Mouse (Mus musculus) erythroid progenitor cell, adult 5-6 weeks (primary cell): ENCODE measurements around the gene Rtn4. TPM values are rescaled to one million over a fixed set of nuclear protein-coding genes. Genes with fewer than 3 reads are reported as not detected.
A peak's percentile ranks its signal among the peaks of the same experiment; 100 is the strongest.
"Not testable (repeated sequence)": the region's sequence is repeated elsewhere in the genome, so short reads cannot be mapped to it uniquely, and the experiment has no call there.

Experiments used
- ATAC-seq: replicated peaks from 2 replicates; pipeline ENCODE4 v1.8.0; 2016; ENCODE audit warnings: moderate number of reproducible peaks, mild to moderate bottlenecking, moderate TSS enrichment, inconsistent platforms; ENCODE audit not compliant: poor library complexity, low FRiP score, severe bottlenecking
- total RNA-seq, 2 experiments: library from RNA; stranded (forward) in 1 of 2; stranded (reverse) in 1 of 2; fragments of 150-400 nt in 1 of 2; fragments of 186-747, 209-891 nt in 1 of 2; gene quantifications; 2 replicates each; pipeline versions ENCODE4 v1.2.3 to v1.2.4; 2015 to 2017; ENCODE audit warnings: low replicate concordance in 2 of 2

Rtn4 gene
- 48.3 and 50.7 TPM in 2 replicates for total RNA-seq (2015; ENCODE audit: low replicate concordance)
- total RNA-seq (2017; ENCODE audit: low replicate concordance), result 46.8 and 64.0 TPM in 2 replicates

DNA sequence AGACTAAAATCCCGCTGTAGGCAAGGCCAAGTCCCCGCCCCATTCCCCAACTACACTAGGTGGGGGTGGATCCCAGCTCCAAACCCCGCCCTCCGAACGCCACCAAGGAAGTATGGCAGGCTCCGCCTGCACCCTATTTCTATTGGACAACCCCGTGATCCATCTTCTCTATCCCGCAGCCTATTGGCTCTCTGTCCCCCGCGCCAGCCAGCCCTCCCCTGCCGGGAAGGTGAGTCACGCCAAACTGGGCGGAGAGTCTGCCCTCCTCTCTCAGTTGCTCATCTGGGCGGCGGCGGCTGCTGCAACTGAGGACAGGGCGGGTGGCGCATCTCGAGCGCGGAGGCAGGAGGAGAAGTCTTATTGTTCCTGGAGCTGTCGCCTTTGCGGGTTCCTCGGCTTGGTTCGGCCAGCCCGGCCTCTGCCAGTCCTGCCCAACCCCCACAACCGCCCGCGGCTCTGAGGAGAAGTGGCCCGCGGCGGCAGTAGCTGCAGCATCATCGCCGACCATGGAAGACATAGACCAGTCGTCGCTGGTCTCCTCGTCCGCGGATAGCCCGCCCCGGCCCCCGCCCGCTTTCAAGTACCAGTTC is at the start of gene Rtn4:
Gene Rtn4, plus strand, starts transcription at position 265 of the 590 bp plus-strand sequence.
- peak; percentile 93 for ATAC-seq

DNA sequence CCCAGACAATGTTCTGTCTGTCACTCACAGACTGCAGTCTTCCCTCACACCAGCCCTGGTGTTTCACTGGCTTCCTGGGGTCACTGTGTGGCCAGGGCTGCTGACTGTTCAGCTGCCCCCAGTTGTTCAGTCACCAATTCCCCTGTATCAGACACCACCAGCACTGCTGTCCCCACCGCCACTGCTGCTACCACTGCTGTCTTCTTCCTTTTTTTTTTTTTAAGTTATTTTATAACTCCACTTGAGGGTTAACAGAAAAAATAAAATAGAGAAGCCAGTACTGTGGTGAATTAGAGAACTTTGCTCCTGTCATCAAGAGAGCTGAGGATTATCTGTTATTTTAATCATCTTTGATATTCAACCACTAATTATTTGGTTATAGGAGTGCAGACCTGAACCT is 48.3 kb upstream of the Rtn4 start:
- ATAC-seq, result no peak

DNA sequence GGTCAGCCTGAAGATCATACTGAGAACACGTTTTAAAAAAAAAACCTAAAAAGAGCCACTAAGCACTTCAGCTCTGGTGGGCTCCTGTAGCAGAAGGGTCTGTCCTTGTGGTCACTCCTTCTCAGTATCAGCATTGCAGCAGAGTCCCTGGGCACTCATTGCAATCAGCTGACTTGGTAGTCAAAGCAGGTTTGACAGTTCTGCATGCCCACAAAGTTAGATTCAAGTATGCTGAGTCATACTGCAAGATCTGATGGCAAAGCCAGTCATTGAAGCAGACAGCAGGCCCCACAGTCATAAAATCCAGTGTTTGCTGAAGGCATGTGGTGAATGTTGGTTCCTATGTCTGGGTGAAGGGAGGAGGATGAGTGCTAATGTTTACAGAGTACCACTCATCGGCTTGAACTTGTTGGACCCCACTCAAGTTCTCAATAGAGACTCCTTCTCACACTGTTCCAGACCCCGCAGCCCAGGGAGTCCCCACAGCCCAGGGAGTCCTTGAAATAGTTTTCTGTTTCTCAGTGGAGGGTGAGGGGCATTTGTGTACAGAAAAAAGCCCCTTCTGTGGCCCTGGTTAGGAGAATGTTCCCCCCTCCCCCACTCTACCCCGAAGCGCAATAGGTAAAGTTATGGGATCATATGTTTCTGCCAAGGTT is 47.2 kb upstream of the Rtn4 start:
- peak; percentile 73 for ATAC-seq

DNA sequence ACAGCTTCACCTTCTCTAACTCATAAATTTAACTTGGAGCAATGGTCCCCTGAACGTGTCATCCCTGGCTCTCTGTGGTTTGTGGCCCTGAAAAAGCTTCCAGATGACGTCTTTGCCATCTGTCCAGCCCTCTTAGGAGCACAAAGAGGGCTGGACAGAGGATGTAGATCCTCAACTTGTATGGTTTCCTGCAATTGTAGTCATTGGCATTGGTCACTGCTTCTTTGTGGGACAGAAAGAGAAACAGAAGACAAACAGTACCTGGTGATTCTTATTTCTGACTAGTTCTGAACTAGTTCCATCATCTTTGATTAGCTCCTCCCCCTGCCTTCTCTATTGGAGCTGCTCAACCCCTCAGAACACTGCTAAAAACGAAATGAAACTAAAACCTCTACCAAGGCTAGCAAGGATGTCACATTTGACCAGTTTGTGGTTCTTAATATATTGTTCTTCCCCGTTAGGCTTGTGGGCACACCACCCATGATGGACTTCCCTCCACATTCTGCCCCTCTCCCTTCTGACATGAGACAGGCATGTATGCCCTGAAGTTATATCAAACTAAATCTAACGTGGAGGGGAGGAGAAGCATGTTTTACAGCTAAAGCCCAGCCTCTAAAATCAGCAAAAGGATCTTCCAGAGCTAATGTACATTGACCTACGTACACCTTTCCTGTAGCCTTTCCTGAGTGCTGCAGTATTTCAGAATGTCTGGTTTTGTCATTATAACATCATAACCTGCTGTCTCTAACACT is 45.0 kb upstream of the Rtn4 start:
- ATAC-seq, result peak; percentile 64

DNA sequence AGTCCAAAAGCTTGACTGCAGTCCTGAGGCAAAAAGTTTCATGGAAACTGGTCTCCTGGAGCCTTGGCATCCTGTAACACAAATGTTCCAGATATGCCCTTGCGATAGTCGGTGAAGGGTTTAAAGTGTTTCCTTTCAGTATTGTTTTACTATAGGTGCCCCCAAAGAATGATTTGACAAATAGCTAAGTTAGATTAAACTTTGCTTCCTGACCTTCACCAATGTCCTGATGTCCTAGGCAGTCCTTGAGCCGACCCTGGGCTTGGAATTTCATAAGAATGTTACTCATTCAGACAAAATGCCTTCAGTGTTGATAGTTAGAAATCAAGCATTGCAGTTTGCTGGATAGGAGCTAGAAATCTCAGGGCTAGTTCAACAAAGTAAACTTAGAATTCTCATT is 37.4 kb upstream of the Rtn4 start:
- ATAC-seq, result not testable (repeated sequence)

DNA sequence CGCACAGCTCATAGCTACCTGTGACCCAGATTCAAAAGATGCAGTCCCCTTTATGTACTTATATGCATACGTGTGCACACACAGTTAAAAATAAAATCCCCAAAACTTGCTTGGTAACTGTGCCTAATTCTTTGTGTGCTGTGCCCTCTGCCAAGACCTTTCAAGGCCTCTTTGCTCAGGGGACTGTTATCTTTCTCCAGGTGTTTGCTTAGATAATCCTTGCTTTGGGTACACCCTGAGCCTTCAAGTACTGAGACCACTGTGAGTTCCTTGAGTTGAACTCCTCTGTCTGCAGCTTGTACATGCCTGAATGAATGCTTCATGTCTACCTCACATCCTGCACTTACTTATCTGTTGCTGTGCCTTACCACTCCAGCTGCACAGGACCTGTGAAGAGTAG is 32.0 kb upstream of the Rtn4 start:
- peak; percentile 82 for ATAC-seq

DNA sequence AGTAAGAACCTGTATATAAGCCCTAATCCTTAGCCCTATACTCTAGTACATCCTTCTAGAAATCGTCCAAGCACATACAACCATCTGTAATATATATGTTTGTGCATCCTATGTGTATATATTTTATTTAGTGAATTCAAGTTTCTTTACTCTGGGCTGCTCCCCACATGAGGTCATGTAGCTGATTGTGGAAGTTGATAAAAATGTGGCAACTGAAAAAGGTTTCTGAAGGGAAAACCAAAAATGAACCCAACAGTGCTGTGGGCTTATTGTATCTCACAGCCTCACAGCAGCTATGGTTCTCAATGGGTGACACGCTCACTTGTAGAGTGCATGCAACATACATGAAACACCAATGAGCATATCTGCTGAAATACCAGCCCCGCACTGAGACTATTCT is 25.1 kb upstream of the Rtn4 start:
- no peak for ATAC-seq

DNA sequence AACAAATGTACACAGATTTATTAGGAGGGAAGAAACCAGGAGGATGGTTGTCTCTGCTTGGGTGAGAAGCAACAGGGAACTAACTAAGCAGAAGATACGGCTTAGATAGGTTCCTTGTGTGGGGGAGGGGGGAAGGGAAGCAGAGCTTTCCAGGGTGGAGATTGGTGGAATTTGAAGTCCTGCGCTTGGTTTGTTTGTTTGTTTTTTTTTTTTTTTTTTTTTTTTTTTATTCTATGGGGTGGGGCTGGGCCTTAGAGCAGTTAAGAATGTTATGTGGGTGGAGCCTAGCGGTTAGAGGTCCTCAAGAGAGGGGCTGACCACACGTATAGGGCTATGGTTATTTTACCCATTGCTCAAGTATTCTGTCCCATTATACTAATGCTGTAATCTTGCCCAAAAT is 23.0 kb upstream of the Rtn4 start:
- no peak for ATAC-seq

DNA sequence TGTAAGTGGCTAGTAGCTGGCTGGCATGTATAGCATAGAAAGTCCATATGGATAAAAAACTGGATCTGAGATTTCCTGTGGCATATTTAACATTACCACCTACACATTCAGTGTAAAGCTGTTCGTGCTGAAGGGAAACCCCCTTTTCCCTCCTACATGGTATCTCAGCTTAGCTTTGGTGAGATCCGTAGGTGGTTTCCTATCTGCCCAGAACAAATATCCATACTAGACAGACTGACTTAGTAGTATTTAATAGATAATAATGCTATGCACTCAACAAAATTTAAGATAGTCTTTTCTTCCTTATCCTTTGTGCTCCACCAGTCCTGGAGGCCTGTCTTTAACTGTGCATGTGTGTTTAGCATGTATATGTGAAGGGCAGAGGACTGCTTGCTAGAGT is 19.4 kb upstream of the Rtn4 start:
- ATAC-seq, result no peak

DNA sequence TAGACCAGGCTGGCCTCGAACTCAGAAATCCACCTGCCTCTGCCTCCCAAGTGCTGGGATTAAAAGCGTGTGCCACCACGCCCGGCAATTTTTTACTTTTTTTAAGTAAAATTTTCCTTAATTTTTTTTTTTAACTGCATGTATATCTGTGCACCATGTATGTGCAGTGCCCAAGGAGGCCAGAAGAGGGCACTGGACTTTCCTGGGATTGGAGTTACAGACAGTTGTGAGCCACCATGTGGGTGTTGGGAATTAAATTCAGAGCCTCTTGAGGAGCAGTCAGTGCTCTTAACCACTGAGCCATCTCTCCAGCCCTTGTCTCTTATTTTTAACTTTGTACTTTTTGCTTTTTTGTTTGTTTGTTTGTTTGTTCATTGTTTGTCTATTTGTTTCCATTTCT is 16.0 kb upstream of the Rtn4 start:
- ATAC-seq, result peak; percentile 70; the same call in 1 of the 2 replicates

DNA sequence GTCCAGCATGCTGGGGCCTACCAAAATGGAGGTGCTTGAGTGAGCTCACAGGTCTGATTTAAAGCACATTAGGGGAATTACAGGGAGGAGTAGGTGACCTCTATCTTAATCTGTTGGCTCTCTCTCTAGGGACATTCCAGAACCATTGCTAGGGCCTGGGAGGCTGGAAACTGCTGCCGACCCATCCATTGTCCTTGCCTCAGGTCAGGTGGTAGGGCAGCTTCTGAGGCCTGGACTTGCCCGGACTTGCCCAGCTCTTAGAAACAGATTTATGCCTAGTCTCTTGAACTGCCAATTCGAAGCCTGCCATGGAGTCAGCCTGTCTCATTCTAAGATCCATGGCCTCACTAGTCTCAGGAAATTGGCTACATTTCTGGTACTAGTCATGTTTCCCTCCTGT is 12.8 kb upstream of the Rtn4 start:
- no peak for ATAC-seq

DNA sequence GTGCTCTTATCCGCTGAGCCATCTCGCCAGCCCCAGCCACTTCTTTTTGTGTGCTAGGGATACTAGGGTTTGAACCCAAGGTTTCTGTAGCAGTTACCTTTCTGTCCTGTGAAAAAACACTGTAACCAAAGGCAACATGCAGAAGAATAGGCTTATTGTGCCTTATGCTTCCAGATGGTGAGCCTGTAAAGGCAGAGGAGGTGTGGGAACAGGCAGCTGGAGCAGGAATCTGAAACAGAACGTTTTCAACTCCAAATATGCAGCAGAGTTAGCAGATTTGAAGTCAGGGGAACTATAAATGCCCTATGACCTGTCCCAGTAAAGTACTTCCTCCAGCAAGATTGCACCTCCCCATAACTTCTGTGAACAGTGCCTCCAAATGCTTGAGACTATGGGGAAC is 12.0 kb upstream of the Rtn4 start:
- no peak for ATAC-seq

DNA sequence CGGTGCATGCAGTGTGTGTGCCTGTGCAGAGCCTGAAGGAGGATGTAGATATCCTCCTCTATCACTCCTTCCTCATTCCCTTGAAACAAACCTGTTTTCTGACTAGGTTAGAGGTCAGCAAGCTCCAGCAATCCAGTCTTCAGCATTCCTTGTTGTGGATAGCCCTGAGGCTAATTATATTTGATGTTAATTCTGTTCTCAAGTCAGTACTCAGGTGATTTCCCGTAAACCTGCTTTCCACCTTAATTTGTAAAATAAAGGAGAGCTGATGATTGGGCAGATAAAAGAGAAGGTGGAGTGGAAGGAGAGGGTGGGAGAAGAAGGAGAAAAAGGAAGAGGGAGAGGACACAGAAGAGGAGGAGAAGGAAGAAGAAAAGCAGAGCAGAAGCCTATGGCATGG is 8.5 kb upstream of the Rtn4 start:
- no peak for ATAC-seq

DNA sequence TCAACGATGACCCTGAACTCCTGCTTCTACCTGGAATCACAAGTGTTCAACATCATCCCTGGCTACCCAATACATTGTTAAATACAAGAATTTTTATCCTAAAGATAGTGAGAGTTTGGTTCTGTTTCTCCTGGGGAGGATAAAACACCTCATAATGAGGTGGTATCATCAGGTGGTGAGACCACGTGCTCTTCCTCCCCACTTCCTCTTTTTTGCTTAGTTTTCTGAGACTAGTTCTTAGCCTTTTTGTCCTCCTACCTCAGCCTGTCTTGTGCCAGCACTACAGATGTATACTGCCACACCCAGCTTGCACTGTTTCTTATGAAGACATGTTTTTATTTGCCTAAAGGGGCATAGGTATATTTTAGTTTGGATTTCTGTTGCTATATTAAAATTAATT is 6.6 kb upstream of the Rtn4 start:
- ATAC-seq, result no peak

DNA sequence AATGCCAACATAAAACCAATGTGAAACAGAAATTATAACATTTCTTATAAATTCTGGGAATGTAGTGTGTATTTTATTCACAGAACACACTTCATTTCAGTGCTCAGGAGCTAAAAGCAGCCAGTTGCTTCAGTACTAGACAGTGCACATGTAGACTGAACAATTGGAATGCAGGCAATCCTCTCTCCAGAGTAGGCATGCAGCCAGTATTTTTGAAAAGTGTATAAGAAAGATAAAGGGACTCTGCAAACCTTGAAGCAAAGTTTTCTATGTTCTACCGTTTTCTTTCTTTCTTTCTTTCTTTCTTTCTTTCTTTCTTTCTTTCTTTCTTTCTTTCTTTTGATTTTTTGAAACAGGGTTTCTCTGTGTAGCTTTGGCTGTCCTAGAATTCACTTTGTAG is 1.2 kb upstream of the Rtn4 start:
- ATAC-seq, result no peak

DNA sequence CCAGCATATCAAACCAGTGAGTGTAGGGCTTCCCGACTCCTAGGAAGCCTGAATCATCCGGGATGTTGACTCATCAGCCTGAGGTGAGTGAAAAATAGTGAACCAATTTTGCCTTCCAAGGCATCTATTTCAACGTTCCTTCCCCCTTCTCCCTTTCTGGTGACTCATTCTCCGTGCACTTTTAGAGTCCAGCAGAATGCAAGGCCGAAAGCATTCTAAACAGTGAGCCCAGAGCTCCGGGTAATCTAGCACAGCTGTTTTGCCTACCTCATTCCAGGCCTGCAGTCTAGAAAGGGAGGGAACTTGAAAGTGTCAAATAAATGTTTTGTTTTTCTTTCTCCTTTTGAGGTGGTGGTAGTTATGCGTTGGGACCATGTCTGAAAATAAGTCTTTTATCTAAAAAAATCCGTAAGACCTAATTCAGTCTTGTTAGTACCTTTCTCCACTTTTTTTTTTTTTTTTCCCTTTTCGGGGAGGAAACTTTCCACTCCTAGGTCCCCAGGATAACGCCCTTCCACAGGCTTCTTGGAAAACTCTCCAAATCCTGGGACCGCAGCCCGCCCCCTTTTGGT is 550 bp upstream of the Rtn4 start:
- ATAC-seq, result peak; percentile 0; the same call in 1 of the 2 replicates

DNA sequence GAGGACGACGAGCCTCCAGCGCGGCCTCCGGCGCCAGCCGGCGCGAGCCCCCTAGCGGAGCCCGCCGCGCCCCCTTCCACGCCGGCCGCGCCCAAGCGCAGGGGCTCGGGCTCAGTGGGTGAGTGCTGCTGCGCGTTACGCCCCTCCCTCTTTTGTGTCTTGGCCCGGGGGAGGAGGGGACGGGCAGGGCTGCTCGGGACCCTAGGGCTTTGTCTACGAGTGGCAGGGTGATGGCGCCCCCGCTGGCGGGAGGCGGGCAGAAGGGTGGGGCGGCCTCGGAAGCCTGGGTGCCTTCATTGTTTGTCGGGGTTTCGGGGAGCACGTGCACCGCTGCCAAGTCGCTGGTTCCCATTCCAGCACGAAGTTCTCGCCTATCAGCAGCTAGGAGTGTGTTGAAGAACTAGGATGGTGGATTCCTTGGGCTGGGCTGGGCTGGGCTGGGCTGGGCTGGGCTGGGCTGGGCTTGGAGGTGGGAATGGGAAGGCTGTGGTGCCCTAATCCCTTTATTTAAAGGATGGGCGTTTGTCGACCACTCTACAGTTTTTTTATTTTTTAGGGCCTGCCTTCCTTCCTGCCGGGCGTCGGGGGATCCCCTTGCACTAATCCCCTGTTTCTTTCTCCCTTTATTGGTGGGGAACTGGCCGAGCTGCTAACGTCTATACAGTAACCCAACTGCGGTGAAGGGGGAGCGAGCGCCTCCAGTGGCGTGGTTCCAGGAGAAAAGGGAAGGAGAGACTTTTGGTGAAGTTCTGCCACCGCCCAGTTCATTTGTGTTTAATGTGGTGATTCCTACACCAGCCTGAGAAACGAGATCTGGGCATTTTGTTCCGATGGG is 1.0 kb downstream of the Rtn4 start:
- peak; percentile 70 for ATAC-seq

DNA sequence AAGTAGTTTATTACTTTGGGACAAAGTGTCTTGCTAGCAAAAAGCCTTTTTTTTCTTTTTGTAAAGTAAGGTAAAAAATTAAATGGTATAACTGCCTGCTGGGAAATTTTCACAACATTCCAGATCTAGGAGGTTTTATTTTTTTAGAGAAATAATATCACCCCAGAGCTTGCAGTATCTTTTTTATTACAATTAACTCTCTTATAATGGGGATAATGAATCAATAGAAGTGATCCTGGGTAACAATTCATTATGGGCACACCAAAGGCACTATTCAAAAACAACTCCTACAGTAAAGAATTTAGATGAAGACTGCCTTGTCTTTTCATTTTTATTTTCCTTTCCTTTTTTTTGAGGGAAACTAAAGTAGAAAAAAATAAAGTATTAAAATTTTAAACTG is 2.0 kb downstream of the Rtn4 start:
- no peak for ATAC-seq

DNA sequence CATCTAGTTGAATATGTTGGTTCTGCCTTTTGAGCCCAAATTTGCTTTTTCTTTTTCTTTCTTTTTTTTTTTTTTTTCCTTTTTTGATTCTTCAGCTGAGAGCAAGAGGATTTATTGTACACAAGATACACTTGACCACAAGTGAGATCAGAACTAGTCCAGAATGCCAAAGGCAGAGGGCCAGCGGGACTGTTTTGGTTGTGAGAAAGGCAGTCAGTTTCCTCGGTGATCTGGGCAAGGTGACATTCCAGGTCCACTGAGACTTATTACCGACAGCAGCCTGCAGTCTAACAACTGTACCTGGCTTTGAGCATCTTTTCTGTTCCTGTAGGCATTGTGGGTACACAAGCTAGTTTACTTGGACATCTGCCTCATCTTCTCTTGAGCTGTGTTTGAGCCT is 10.0 kb downstream of the Rtn4 start:
- no peak for ATAC-seq

DNA sequence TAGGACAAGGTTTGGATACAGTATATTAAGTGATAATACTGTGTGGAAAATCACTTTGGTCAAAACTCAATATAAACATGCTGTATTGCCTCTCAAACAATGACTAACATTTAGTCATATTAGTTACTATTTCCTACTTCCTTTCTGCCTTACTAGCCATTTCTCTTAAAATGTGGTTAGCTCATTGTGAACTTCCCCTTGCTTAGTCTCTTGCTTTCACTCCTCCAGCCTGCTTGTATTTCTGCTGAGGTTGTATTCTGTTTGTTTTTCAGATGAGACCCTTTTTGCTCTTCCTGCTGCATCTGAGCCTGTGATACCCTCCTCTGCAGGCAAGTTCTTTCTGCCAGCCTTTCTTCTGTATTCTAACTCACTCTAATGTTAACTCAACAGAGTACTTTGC is 12.5 kb downstream of the Rtn4 start:
- ATAC-seq, result no peak
